Mouse (Mus musculus) large intestine, adult 2 months (tissue): ENCODE measurements around the gene Prrxl1. TPM values are rescaled to one million over a fixed set of nuclear protein-coding genes. Genes with fewer than 3 reads are reported as not detected.

Experiments
- DNase-seq: peaks from one replicate; pipeline ENCODE4 v3.0.0-alpha.2; 2012; ENCODE audit warnings: low read depth, low spot score
- WGBS: fragments of 180-500 bp; shearing (Covaris S2); methylation state at CpG from one replicate; pipeline ENCODE4 v1.1.7; 2018; 5-methylcytosine and 5-hydroxymethylcytosine counted together
- polyA plus RNA-seq: library from polyadenylated mRNA; depleted of rRNA; stranded (reverse); fragments of >200 nt; gene quantifications from 2 replicates; pipeline ENCODE4 v1.2.3, GENCODE M21; 2012

Gene Prrxl1
- polyA plus RNA-seq, 1 experiment, result not detected

DNA sequence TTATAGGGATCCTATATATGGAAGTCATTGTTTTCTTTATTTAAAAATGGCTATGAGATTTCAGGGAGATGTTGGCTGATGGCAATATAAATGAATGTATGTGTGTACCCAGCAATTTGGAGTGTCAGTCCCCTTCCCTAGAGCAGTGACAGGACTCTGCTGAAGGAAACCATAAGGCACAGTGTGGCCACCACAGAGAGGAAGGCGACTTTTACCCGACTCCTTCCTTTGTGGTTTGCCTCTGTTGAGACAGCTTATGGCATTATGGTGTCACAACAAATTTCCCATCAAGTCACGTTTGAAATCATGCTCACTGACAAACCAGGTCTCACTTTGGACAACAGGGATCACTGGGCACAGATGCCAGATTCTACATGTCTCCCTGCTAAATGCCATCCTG is 25.0 kb downstream of the Prrxl1 start:
- no peak for DNase-seq
- WGBS, result 72% methylated on average over 3 of the region's 3 CpGs

DNA sequence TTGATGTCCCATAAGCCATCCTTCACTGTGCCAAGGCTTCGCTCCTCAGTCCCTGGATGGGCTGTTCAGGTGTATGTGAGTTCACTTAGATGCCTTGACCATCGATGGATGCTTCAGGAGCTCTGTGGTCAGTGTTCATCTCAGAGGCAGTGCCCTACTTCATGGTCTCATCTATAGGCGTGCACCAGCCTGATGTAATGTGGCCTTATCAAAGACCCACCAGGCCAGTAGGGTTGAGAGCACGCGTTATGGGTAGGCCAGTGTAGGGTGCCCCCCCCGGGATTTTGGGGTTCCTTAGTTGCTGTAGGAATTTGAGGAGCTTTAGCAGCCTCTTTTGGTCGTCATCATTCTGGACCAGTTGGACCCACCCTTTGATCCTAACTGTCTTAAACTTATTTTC is 25.6 kb downstream of the Prrxl1 start:
- 91% methylated on average over 7 of the region's 7 CpGs for WGBS
- no peak for DNase-seq

DNA sequence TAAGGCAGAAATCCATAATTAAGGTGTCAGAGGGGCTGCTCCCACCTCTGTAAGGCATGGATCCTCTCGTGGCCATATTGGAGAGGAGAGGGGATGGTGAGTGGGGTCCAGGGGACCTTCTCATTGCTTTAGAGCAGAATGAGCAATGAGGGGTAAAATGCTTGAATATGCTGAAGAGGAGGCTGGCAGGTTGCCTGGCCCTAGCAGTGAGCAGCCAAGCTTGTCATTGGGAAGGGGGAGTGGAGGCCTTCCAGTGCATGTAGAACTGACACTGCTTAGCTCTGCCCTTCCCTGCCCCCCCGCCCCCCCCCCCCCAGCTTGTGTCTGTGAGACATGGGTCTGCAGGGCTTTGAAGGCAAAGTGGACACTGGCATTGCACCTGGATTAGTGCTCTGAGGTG is 28.1 kb downstream of the Prrxl1 start:
- DNase-seq, result no peak
- 40% methylated on average over 2 of the region's 2 CpGs for WGBS

DNA sequence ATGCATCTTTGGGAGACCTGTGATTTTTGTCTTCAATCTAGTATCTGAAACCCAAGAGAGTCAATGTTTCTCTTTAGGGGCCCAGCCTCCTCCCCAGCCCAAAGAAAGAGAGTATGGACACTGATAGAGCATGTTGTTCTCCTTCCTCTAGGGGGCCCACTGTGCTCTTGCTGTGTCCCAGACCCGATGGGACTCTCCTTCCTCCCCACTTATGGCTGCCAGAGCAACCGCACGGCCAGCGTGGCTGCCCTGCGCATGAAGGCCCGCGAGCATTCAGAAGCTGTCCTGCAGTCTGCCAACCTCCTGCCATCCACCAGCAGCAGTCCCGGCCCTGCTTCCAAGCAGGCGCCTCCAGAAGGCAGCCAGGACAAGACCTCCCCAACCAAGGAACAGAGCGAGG is 29.4 kb downstream of the Prrxl1 start:
- no peak for DNase-seq
- 52% methylated on average over 10 of the region's 10 CpGs for WGBS

DNA sequence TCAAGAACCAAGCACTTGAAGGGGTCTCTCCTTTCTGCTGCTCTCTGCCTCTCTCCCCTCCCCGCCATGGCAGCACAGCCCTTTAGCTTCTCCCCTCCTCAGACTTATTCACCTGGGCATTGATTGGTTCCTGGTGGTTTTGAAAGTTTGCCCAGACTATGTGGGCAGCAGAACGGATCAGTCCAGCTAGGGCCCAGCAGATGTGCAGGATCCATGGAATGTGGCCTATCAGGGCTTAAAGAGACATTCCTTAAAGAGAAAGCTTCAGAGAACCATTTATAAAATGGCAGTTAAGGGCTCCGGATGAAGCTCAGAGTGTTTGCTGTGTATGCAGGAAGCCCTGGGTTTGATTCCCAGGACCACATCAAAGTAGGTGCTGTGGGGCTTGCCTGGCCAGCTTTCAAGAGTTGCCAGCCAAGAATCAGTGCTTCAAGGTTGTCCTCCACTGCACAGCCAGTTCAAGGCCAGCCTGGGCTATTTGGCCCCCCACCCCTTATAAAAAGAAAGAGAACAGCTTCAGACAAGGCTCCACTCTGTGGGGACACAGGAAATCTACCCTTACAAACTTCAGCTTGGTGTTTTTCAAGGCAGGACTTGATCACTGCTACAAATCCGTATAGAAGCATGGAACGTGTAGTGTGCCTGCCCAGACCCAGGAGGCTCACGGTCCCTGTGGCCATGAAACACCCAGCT is 33.8 kb downstream of the Prrxl1 start:
- 72% methylated on average over 6 of the region's 6 CpGs for WGBS
- no peak for DNase-seq

DNA sequence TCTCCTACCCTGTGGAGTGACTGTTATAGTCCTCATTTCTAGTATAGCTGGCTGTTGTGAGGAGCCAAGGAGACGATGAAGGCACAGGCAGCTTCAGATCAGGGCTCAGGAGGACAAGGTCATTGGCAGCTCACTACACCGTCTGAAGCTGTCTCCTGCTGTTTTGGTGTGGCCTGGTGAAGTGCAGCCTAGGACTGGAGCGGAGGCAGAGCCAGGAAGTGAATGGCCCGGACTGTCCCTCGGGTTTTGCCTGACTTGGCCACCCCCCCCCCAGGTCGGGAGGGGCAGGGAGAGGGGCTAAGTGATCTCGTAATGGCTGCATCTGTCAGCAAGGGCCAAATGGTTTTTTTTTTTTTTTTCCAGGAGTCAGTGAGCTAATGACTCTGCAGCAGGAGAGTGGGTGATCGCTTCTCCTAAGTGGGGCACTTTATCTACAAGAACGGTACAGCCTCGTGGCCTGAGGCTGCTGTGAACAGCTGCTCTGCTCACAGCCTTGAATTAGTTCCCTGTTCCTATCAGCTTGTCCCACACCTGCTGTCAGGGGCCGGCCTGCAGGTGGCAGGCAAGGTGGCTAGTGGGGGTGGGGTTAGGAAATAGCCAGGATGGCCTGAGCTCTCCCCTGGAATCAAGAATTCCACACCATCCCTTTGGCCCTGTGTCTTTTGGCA is 34.9 kb downstream of the Prrxl1 start:
- DNase-seq, result no peak
- 23% methylated on average over 11 of the region's 11 CpGs for WGBS

DNA sequence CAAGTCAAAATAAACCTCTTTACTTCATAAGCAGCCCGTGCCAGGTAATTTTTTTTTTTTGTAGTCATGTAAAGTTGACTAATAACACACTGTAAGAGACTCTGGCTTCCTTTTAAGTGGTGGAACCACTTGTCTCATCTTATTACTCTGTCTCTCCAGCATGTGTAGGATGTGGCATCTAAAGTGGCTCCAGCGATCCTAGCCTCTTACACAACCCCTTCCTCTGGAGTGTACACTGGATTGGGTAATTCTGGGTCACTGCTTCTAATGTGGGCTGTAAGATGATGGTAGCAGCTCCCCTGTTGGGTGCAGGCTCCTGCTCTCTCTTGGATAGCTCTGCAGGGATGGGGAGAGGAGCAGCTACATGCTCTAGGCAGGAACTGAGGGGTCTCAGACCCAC is 39.3 kb downstream of the Prrxl1 start:
- WGBS, result 81% methylated on average over 2 of the region's 2 CpGs
- DNase-seq, result no peak

DNA sequence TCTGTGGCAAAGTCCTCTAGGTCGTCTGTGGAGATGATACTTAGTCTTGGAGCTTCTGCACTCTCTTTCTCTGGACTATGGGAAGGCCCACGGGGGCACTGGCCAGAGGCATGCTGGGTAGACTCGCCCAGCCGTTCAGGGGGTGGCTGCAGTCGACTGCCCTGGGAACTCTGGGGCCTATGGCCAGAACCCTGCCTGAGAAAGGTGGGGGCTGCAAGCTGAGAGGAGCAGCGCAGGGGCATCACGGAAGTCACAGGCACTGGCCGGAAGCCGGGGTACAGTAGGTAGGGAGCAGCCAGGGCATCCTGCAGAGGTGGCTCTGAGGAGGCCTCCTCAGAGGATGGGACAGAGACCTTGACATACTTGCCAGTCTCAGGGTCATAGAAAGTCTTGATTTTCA is 60.6 kb downstream of the Prrxl1 start:
- 74% methylated on average over 9 of the region's 9 CpGs for WGBS
- no peak for DNase-seq

DNA sequence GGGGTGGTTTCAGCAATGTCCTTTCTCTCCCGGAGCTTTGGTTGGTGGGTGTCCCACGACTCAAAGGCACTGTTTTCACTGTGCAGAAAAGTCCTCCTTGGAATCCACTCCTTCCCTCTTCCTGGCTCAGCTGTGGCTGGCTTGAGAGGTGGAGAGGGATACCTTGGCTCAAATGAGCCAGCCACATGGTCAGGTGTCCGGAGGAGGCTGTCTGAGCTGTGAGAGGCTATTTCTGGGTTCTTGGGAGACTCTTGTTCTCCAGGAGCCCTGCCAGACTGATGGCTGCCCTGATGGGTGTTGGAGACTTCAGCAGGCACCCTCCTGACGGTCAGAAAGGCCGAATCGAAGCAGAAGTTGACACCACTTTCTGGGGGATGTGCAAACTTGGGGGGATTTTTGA is 63.9 kb downstream of the Prrxl1 start:
- WGBS, result 86% methylated on average over 6 of the region's 6 CpGs
- no peak for DNase-seq

DNA sequence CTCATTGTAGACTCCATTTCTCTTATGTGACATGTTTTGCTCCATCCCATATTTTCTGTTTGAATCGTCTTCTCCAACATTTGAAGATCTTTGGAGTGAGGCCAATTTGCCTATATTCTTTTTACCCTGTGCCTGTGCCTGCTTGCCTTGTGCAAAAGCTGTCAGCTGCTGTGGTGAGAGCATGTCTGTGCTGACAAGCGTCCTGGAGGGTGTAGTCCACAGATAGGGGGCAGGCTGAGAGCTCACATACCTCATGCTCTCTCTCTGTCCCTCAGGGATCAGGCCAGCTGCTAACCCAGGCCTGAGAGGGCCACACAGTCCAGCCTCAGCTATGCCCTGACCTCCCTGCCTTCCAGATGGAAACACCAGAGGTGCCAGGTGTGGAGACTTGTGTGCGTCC is 74.0 kb downstream of the Prrxl1 start:
- WGBS, result 52% methylated on average over 3 of the region's 3 CpGs
- no peak for DNase-seq

DNA sequence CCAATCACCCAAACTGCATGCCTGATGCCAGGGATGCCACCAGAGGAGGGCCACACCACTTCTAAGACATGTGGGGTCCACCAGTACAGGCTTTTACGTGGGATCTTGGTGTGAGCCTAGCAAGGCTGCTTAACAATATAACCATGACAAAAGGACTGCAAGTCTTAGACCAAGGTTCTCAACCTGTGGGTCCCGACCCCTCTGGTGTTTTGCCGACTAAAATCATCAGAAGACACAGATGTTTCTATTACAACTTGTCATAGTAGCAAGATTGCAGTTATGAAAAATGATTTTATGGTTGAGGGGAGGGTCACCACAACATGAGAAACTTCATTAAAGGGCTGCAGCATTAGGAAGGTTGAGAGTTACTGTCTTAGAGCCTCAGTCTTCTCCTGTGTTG is 79.4 kb downstream of the Prrxl1 start:
- 77% methylated on average over 3 of the region's 3 CpGs for whole genome bisulfite sequencing
- DNase-seq, result no peak

DNA sequence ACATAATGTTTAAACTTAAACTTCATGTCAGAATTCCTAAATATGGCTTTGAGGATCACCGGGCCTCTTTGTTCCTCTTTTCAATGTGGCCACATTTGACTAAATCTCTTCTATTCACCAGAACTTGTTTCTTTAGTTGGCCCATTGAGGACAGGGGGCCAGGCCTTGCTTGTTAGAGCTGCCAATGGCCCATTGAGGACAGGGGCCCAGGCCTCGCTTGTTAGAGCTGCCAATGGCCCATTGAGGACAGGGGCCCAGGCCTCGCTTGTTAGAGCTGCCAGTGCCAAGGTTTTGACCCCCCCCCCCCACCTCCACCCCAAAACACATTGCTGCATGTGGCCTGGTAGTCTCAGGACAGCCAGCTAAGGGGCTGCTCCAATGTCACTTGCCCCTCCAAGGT is 82.4 kb downstream of the Prrxl1 start:
- WGBS, result 92% methylated on average over 3 of the region's 3 CpGs
- DNase-seq, result no peak

DNA sequence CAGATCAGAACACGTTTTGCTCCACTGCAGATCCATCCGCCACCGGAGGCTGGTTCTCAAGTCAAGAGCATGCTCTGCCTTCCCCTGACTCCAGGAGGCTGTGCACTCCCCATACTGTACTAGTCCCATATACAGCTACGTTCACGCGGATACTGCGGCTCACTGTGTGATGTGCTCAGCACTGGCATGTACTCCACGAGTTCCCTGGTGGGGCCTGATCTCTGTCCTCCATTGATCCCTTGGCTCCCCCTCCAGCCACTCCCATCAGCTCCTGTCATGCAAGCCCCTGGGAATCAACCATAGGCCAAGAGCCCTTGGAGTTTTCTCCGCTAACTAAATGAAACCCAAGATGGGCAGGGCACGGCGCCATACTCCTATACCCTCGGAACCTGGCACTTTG is 83.3 kb downstream of the Prrxl1 start:
- no peak for DNase-seq
- 96% methylated on average over 12 of the region's 12 CpGs for WGBS

DNA sequence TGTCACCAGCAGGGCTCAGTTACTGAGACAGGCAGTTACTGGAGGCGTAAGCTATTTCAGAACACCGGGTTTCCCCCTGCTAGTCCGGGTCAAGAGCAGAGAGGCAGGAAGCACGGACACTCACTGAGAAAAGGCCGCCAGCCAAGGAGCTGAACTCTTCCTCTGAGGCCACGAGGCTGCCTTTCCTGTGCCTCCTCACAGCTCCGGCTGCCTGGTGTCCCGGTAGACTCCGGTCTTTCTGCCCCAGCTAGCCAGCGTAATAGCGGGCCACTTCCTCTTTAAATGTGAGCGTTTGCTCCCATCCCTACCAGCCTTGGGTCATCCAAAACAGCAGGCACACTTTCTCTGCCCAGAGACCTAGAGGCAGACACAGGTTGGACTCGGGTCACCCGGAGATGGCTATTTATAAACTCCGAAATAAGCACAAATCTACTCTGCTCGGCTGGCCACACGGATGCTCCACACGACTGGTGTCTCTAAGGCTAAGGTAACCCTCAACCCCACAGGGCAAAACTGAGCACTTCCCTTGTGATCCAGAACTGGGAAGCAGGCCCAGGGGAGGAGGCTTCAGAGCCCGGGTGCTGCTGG is 84.1 kb downstream of the Prrxl1 start:
- WGBS, result 44% methylated on average over 19 of the region's 19 CpGs
- no peak for DNase-seq

DNA sequence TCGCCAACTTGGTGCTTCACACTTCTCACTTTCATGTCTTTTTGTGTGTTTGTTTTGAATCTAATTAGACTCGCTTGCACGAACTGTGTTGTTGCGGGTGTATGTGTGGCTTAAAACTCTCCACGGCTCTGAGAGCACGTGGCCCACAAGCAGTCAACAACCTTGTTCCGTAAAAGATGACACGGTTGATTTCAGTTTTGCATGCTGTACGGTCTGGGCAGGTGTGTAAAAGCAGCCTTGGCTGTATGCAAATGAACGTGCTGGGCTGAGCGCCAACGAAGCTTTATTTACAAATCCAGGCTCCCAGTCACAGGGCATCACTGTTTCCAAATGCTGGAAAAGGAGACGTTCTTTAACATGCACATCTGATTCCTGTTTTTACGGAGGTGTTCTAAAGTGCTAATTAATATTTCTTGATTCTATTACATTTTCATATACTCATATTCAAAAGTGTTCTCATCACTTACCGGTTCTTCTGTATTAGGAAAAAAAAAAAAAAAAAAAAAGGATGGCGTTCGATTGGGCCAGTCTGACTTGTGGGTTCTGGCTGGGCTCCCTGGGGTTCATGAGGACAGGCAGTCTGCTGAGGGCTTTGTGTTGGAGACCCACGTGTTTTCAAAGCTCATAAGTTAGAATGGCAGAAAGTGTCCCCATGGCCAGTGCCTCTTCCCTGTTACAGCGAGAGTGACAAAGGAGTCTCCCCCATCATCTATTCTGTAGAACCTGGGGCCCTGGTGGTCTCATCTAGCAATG is 85.0 kb downstream of the Prrxl1 start:
- DNase-seq, result no peak
- 36% methylated on average over 19 of the region's 19 CpGs for WGBS

DNA sequence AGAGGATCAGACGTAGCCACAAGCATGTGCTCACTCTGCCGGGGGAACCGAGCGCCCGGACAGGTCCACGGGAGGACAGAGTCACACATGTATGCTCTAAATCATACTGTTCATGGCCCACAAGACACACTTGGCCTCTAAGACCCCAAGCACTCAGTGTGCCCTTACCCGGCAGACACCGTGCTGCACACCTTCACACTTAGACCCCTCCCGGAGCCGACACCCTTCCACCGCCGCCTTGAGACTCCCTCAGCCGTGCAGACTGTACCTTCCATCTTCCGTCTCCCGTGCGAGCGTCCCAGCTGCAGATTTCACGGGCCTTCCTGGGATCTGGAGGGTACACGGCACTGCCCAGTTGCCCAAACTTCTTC is 85.5 kb downstream of the Prrxl1 start:
- WGBS, result 73% methylated on average over 19 of the region's 19 CpGs
- no peak for DNase-seq

DNA sequence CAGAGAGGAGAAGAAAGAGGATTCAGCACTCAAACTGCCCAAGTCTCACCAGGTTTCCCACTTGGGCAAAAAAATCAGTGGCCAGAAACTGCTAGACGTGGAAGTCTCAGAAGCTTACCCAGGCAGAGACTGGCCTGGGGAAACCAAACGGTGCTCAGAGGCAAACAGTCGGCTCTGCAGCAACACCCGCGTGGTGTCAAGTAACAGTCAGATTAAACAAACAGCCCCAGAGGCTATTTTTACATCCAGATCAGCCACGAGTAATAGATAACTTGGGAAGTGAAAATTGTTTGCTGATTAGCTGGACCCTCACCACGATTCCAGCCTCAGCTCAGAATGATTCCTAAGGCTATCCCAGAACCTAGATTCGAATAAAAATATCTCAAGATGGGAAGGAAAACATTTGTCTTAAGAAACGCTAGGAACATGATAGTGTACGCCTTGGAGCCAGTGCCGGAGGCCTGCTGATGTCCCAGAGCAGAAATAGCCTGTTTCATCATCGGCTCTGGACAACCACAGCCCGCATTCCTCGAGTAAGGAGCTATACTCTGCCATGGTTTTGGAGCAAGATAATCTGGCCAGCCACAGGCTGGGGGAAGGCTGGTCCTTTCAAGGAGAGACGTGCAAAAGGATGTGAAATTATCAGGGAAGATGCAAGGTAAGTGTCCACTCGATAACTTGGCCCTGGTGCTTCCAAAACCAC is 86.1 kb downstream of the Prrxl1 start, which contains the start of gene 3425401B19Rik:
Gene 3425401B19Rik (minus strand): TSS at position 170 of the 703 bp plus-strand sequence.
- no peak for DNase-seq
- 65% methylated on average over 16 of the region's 16 CpGs for WGBS

DNA sequence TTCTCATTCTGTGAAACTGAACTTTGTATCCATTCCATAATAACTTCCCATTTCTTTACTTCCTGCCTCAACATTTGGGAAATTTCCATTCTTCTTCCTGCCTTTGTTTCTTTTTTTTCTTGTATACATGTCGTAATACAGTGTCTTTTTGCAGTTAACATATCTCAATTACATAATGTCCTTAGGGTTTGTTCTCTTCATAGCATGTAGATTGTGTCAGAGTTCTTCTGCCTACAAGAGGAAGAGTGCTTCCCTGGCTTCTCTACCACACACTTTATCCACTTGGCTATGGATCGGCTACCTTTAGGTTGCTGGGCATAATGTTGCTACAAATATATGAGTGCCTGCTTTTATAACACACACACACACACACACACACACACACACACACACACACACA is 96.7 kb downstream of the Prrxl1 start:
- 59% methylated on average over 2 of the region's 2 CpGs for WGBS
- no peak for DNase-seq

DNA sequence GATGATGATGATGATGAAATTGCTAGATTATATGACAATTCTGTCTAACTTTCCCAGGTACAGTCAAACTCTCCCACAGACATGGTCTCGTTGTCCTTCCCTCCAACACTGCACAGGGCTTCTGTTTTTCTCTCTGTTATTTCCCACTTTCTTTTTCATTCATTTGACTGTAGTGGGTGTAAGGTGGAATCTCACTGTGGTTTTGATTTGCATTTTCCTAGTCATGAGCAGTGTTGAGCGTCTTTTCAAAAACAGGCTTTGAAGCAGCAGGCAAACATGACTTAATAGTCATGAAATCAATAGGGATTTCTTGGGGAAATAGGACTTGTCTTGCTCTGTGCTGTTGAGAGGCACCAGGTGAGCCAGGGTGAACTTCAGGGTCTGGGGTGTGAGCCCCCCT is 97.1 kb downstream of the Prrxl1 start:
- DNase-seq, result no peak
- 90% methylated on average over 2 of the region's 2 CpGs for WGBS

DNA sequence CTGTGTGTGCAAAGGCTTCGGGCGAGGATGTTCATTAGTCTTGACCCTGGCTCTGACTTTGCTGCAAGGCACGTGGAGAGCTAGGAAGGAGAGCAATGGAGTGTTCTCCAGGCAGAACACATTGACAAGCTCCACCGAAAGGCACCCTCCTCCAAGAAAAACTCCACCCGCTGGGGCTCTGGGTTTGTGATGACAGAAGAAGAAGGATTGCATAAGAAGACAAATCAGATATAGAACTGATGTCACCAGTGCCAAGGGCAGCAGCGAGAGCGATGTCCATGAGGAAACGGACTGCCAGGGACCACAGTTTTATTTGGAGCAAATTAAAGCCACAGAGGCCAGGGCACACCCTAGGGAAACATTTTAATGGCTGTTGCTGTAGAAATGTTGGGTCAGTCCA is 98.6 kb downstream of the Prrxl1 start:
- DNase-seq, result no peak
- WGBS, result 54% methylated on average over 8 of the region's 8 CpGs
